Mouse (Mus musculus) bone marrow macrophage, adult 2 months (primary cell): ENCODE data around the gene Efcab10.

Experiments
- CTCF ChIP-seq: IDR thresholded peaks from 2 replicates; pipeline ENCODE4 v1.5.1; 2012; ENCODE audit warnings: low read depth, mild to moderate bottlenecking, low read length, moderate library complexity
- POLR2A ChIP-seq: IDR thresholded peaks from 2 replicates; pipeline ENCODE4 v1.6.1; 2012; ENCODE audit warnings: mild to moderate bottlenecking, low read depth, low read length, borderline replicate concordance

DNA sequence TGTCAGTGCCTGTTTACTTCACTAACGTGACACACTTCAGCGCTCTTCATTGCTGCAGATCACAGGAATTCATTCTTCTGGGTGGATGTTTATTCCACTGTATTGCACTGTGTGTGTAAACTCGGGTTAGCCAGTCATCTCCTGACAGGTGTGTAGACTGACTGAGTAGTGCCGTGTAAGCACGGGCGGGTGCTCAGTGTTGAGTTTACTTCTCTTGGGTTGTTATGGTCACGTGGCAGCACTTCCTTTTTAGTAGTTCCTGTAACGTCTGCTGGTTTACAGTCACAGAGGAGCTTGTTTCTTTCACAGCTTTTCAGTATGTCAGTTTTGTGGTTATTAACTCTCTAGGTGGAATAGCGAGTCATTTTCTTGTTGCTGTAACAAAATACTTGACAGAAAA, 39.2 kb downstream of the Efcab10 start:
- TF ChIP-seq POLR2A (no peak), CTCF (no peak)
